Mouse (Mus musculus): ENCODE measurements at regions not wholly inside any gene's neighbourhood (a gene's known extent, or its start where the extent isn't known, plus 50 kb on each side); places are given as distances from the start of the nearest gene placed in this dataset.

DNA sequence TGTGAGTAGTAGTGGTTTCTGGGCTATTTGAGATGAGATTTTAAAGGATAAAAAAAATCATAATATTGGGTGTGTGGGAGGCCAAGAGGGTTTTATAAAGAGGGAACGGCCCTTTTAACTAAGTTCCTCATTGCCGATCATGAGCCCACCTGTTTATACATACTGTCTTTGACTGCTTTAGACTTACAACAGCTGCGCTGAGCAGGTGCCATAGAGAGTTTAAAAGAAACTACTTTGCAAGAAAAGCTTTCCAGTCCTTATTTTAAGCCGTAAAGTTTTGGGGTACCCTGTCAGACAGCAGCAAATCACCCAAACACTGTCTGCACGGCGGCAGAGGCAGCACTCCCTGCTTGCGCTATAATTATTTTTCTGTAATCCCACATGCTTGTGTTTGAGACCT is 68.8 kb upstream of the Zfp280d start:
- DNase-seq (ENCODE audit: extremely low spot score in 1 of 2, low spot score in 2 of 2), result no peak
- intact Hi-C loops (cut with DNase I), result no loop called here

DNA sequence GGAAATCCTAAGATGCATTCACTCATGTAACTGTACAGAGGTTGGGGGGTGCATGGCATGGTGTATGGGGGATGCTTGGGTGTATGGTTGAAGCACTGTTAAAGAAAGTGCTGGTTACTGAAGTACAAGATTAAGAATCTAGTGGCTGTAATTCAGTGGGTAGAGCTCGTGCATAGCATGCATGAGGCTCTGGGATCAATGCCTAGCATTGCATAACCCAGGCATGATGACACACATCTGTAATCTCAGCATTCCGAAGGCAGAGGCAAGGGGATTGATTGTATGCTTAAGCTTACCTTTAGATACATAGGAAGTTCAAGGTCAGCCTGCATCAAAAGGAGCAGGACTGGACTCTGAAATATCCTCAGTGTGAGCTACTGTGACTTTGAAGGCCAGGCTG is 67.7 kb upstream of the Zfp280d start:
- intact Hi-C loops (cut with DNase I), result no loop called here
- no peak for DNase-seq (ENCODE audit: extremely low spot score in 1 of 2, low spot score in 2 of 2)

DNA sequence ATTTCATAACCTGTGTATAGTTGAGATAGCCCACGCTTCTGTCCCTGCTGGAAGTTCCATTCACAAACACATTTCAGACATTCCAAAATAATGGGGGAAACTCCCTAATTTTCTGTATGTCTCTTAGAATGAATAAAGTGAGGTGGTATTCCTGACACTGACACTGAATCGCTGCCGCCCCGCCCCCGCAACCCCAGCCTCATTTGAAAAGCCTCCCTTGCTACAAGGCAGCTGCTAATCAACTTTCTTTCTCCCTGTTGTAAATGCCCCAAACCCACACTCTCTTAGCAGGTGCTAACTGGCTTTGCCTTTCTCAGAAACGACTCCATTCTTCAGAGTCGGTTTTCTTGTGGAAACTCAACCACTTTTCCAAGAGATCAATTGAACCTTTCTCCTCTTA is 66.4 kb upstream of the Zfp280d start:
- DNase-seq (ENCODE audit: extremely low spot score in 1 of 2, low spot score in 2 of 2), result no peak
- intact Hi-C loops (cut with DNase I), result no loop called here

DNA sequence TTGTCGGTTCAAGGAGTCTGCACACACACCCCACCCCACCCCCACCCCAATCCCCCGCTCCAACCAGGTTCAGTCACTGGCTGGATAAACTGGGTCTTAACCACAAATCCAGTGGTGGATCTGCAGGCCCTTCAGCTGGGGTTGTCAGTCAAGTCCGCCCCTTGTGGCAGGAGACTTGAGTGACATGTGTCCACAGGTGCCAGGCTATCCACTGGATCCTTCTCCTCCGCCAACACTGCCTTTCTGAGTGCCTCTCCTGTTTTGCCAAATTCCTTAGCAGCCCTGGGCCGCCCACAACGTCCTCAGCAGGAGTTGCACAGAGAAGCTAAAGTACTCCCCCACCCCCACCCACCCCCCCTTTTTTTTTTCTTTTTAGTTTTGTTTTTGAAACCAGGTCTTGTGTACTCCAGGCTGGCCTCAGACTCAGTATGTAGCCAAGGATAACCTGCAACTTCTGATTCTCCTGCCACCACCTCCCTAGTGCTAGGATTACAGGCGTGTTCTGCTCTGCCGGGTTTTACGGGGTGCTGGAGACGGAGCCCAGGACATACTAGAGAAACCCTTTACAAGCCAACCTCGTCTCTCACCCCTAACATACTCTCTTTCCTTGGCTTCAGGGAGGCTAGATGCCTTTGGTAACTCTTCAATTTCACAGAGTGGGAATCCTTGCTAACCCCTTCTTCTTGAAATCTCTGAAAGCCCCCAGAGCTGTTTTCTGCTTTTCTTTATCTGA is 57.2 kb upstream of the Zfp280d start:
- no peak for DNase-seq (ENCODE audit: extremely low spot score in 1 of 2, low spot score in 2 of 2)
- intact Hi-C loops (cut with DNase I), result no loop called here

DNA sequence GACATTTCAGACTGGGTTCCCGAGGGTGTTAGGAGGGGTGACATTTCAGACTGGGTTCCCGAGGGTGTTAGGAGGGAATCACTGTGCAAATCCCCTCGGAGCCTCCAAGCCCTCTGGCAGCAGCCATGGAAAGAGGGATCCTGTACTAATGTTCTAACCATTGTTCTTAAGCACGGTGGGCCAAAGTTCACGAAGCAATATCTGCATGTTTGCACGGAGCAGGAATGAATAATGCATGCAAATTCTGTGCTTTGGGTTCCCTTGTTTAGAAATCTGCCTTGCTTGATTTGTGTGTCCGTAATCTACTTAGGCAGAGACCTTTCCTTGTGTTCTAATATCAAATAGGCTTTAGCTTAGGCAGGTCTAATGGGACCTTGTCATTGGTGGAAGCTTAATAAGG is 55.9 kb upstream of the Zfp280d start:
- intact Hi-C loops (cut with DNase I), result no loop called here
- no peak for DNase-seq (ENCODE audit: extremely low spot score in 1 of 2, low spot score in 2 of 2)

DNA sequence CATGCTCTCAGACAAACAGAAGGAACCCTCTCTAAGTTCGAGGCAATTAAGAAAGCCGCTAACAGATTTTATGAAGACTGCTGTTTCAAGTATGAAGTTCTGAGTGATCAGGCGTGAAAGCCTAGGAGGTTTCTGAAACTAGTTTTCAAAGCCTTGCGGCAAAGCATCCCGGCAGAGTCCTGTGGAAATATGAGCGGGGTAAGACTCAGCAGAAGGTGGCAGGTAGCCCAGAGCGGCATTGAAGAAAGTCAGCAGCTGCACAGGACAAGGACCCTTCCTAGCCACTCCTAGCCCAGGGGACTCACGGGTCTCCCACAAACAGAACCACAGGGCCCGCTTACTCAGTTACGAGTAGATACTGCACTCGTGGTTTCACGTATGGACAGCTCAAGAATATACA is 54.8 kb upstream of the Zfp280d start:
- intact Hi-C loops (cut with DNase I), result no loop called here
- DNase-seq (ENCODE audit: extremely low spot score in 1 of 2, low spot score in 2 of 2), result peak in 1 of 2 experiments; percentile 20

DNA sequence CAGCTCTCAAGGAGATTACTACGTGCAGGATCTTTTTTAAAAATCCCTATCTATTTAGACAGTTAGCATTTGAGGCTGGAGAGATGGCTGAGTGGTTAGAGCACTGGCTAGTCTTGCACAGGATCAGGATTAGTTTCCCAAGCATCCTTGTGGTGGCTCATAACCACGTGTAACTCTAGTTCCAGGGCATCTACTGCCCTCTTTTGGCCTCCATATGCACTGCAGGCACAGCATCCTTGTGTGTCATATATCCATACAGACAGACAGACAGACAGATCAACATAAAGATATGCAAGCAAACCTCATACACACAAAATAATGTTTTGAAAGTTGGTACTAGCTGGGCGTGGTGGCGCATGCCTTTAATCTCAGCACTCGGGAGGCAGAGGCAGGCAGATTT is 53.3 kb upstream of the Zfp280d start:
- no peak for DNase-seq (ENCODE audit: extremely low spot score in 1 of 2, low spot score in 2 of 2)
- intact Hi-C loops (cut with DNase I), result no loop called here

Measured in left cerebral cortex, postnatal 10 days (tissue).